Mouse (Mus musculus): ENCODE data around the gene Vps26a. TPM values are rescaled to one million over a fixed set of nuclear protein-coding genes. Genes with fewer than 3 reads are reported as not detected.
A peak's percentile ranks its signal among the peaks of the same experiment; 100 is the strongest.

The Vps26a gene
- 71.8 and 78.0 TPM in 2 replicates for polyA plus RNA-seq (2016; fragmentation: Nextera tagmentation; extraction: Ambion mirVana)

- Histone ChIP-seq H3K27ac (peak within 1 kb of the TSS; percentile 88), H3K9me3 (replicated peaks) (no peaks in the 10 kb centered on the region), H3K4me1 (peaks cover 11% of the 10 kb centered on the region), H3K4me3 (peak within 1 kb of the TSS; percentile 97), H3K36me3 (no peaks in the 10 kb centered on the region), H3K27me3 (ENCODE audit: low read depth, poor library complexity, severe bottlenecking) (no peaks in the 10 kb centered on the region)
- DNase-seq (ENCODE audit: low spot score), result peak; percentile 99
- WGBS, result 1% methylated on average over 59 of the region's 59 CpGs
Observed at GRCm38 (mm10) chr10:62486618-62487415, at the start of gene Vps26a. Gene Vps26a, minus strand, starts transcription at chr10:62486805.

DNA sequence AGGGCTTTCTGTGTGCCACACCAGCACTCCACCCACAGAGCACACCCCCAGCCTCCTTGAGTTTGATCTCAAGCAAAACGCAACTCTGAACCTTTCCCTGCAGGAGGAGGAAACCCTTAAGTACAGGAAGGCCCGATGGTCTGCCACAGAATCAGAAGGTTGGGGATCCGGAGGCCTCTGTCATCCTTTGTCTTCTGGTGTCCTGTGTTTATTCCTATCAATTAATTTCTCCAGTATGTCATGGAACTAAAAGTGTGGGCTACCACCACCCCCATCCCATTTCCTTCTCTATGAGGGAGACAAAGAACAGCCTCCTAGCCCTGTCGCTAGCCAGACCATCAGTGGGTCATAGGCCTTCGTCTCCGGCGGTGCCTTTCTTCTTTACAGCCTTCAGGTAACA is 47.9 kb upstream of the Vps26a start:
- DNase-seq (ENCODE audit: low spot score), result no peak
- Histone ChIP-seq H3K36me3 (no peaks in the 10 kb centered on the region), H3K27me3 (ENCODE audit: low read depth, poor library complexity, severe bottlenecking) (no peaks in the 10 kb centered on the region), H3K27ac (no peak overlapping the region), H3K9me3 (replicated peaks) (no peaks in the 10 kb centered on the region), H3K4me3 (no peak overlapping the region), H3K4me1 (no peaks in the 10 kb centered on the region)
- WGBS, result 82% methylated on average over 7 of the region's 7 CpGs

DNA sequence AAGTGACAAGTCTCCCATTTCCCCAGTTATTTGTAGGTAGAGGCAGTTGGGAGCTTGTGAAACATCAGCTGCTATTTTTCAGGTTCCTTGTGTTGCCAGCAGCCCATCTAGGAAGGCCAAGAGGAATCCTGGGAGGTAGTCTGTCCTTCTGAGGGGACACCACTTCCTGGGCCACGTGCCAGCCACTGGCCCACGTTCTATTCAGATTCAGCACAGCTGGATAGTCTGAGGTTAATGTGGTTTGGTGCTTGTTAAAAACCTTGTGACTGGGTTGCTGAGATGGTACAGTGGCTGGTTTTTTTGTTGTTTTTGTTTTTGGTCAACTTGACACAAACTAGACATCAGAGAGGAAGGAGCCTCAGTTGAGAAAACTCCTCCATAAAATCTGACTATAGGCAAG is 46.2 kb upstream of the Vps26a start:
- Histone ChIP-seq H3K27ac (no peak overlapping the region), H3K27me3 (ENCODE audit: low read depth, poor library complexity, severe bottlenecking) (no peaks in the 10 kb centered on the region)
- WGBS, result 69% methylated on average over 2 of the region's 2 CpGs

DNA sequence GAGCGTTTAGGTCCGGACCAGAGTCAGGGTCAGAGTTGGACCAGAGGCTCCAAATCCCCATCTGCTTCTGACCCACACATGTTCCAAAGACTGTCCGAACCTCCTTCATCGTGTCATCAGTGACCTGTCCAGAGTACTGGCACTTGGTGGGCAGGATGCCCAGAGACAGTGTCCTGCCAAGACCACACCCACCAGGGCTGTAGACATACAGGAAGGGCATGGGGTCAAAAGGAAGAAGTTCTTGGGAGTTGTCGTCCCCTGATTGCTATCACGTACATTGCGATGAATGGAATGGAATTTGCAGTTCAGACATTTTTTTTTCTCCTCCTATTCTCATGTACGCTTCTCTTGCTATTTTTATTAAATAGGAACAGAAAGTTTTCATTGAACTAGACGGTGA is 43.6 kb upstream of the Vps26a start:
- H3K9me3 ChIP-seq (replicated peaks), result no peaks in the 10 kb centered on the region
- no peaks in the 10 kb centered on the region for H3K4me1 ChIP-seq
- no peaks in the 10 kb centered on the region for H3K27me3 ChIP-seq (ENCODE audit: low read depth, poor library complexity, severe bottlenecking)
- no peak for DNase-seq (ENCODE audit: low spot score)
- H3K27ac ChIP-seq, result no peak overlapping the region
- no peaks in the 10 kb centered on the region for H3K36me3 ChIP-seq
- H3K4me3 ChIP-seq, result no peak overlapping the region
- WGBS, result 88% methylated on average over 9 of the region's 9 CpGs

More for the DNA sequence above, 46.2 kb upstream of the Vps26a start:
- H3K36me3 ChIP-seq, result no peaks in the 10 kb centered on the region
- no peak for DNase-seq (ENCODE audit: low spot score)
- H3K4me1 ChIP-seq, result no peaks in the 10 kb centered on the region
- no peaks in the 10 kb centered on the region for H3K9me3 ChIP-seq (replicated peaks)
- H3K4me3 ChIP-seq, result no peak overlapping the region

GRCm38 (mm10) chr10:62527351-62527750 is 40.7 kb upstream of the Vps26a start, which contains the start of gene Srgn:
Gene Srgn, minus strand, starts transcription at chr10:62527451.
- no peak within 1 kb of the TSS for H3K4me3 ChIP-seq
- WGBS, result 92% methylated on average over 14 of the region's 14 CpGs
- H3K36me3 ChIP-seq, result no peaks in the 10 kb centered on the region
- DNase-seq (ENCODE audit: low spot score), result no peak
- no peaks in the 10 kb centered on the region for H3K27me3 ChIP-seq (ENCODE audit: low read depth, poor library complexity, severe bottlenecking)
- no peaks in the 10 kb centered on the region for H3K4me1 ChIP-seq
- no peak within 1 kb of the TSS for H3K27ac ChIP-seq
- no peaks in the 10 kb centered on the region for H3K9me3 ChIP-seq (replicated peaks)

GRCm38 (mm10) chr10:62522346-62522950 is 35.8 kb upstream of the Vps26a start:
- DNase-seq (ENCODE audit: low spot score), result no peak
- Histone ChIP-seq H3K9me3 (replicated peaks) (no peaks in the 10 kb centered on the region), H3K36me3 (no peaks in the 10 kb centered on the region), H3K27ac (no peak overlapping the region), H3K27me3 (ENCODE audit: low read depth, poor library complexity, severe bottlenecking) (no peaks in the 10 kb centered on the region), H3K4me1 (no peaks in the 10 kb centered on the region), H3K4me3 (no peak overlapping the region)
- 82% methylated on average over 7 of the region's 7 CpGs for WGBS

- WGBS, result 68% methylated on average over 4 of the region's 4 CpGs
- no peaks in the 10 kb centered on the region for H3K27me3 ChIP-seq (ENCODE audit: low read depth, poor library complexity, severe bottlenecking)
- no peaks in the 10 kb centered on the region for H3K36me3 ChIP-seq
- H3K9me3 ChIP-seq (replicated peaks), result no peaks in the 10 kb centered on the region
- no peak for DNase-seq (ENCODE audit: low spot score)
- H3K27ac ChIP-seq, result no peak overlapping the region
- no peak overlapping the region for H3K4me3 ChIP-seq
- no peaks in the 10 kb centered on the region for H3K4me1 ChIP-seq
Observed at GRCm38 (mm10) chr10:62521763-62522162, 35.2 kb upstream of the Vps26a start.

- H3K4me3 ChIP-seq, result no peak overlapping the region
- H3K27me3 ChIP-seq (ENCODE audit: low read depth, poor library complexity, severe bottlenecking), result no peaks in the 10 kb centered on the region
- H3K27ac ChIP-seq, result no peak overlapping the region
- 69% methylated on average over 2 of the region's 2 CpGs for WGBS
- no peaks in the 10 kb centered on the region for H3K9me3 ChIP-seq (replicated peaks)
- no peaks in the 10 kb centered on the region for H3K36me3 ChIP-seq
- DNase-seq (ENCODE audit: low spot score), result no peak
- H3K4me1 ChIP-seq, result no peaks in the 10 kb centered on the region
Observed at GRCm38 (mm10) chr10:62520911-62521310, 34.3 kb upstream of the Vps26a start.

- WGBS, result 87% methylated on average over 6 of the region's 6 CpGs
- DNase-seq (ENCODE audit: low spot score), result no peak
Observed at GRCm38 (mm10) chr10:62517511-62517910, 30.9 kb upstream of the Vps26a start.

GRCm38 (mm10) chr10:62512855-62513254 is 26.2 kb upstream of the Vps26a start:
- H3K27me3 ChIP-seq (ENCODE audit: low read depth, poor library complexity, severe bottlenecking), result peaks cover 23% of the 10 kb centered on the region
- H3K4me1 ChIP-seq, result peaks cover 8% of the 10 kb centered on the region
- no peaks in the 10 kb centered on the region for H3K9me3 ChIP-seq (replicated peaks)
- H3K4me3 ChIP-seq, result no peak overlapping the region
- no peak overlapping the region for H3K27ac ChIP-seq
- 96% methylated on average over 4 of the region's 4 CpGs for WGBS
- DNase-seq (ENCODE audit: low spot score), result no peak
- no peaks in the 10 kb centered on the region for H3K36me3 ChIP-seq

More at GRCm38 (mm10) chr10:62517511-62517910, 30.9 kb upstream of the Vps26a start:
- H3K9me3 ChIP-seq (replicated peaks), result no peaks in the 10 kb centered on the region
- H3K36me3 ChIP-seq, result no peaks in the 10 kb centered on the region
- no peaks in the 10 kb centered on the region for H3K4me1 ChIP-seq
- H3K27me3 ChIP-seq (ENCODE audit: low read depth, poor library complexity, severe bottlenecking), result no peaks in the 10 kb centered on the region
- no peak overlapping the region for H3K4me3 ChIP-seq
- H3K27ac ChIP-seq, result no peak overlapping the region

DNA sequence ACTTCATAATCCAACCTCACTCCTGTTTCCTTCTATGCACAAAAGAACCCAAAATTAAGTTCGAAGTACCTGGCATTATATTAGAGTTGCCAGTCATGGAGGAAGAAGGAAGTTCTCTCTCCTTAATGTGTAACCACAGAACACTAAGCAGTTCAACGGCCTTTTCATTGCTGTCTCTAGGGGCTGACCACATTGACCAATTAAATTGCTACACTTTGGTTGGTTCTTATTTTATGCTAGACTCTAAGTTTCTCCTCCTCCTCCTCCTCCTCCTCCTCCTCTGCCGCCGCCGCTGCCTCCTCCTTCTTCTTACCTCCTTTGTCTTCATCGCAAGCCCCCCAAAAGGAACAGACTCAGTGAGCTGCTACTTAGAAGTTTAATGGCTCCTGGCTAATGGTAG is 24.9 kb upstream of the Vps26a start:
- Histone ChIP-seq H3K4me1 (peaks cover 9% of the 10 kb centered on the region), H3K36me3 (no peaks in the 10 kb centered on the region), H3K4me3 (no peak overlapping the region), H3K9me3 (replicated peaks) (no peaks in the 10 kb centered on the region), H3K27me3 (ENCODE audit: low read depth, poor library complexity, severe bottlenecking) (peaks cover 35% of the 10 kb centered on the region), H3K27ac (no peak overlapping the region)
- DNase-seq (ENCODE audit: low spot score), result no peak
- 84% methylated on average over 6 of the region's 6 CpGs for WGBS

GRCm38 (mm10) chr10:62509032-62509656 is 22.5 kb upstream of the Vps26a start:
- Histone ChIP-seq H3K36me3 (no peaks in the 10 kb centered on the region), H3K4me1 (peaks cover 9% of the 10 kb centered on the region), H3K27ac (no peak overlapping the region), H3K9me3 (replicated peaks) (no peaks in the 10 kb centered on the region), H3K27me3 (ENCODE audit: low read depth, poor library complexity, severe bottlenecking) (peaks cover 35% of the 10 kb centered on the region), H3K4me3 (no peak overlapping the region)
- WGBS, result 67% methylated on average over 11 of the region's 11 CpGs
- no peak for DNase-seq (ENCODE audit: low spot score)

- DNase-seq (ENCODE audit: low spot score), result peak; percentile 39
- Histone ChIP-seq H3K9me3 (replicated peaks) (no peaks in the 10 kb centered on the region), H3K27ac (no peak overlapping the region), H3K27me3 (ENCODE audit: low read depth, poor library complexity, severe bottlenecking) (peaks cover 35% of the 10 kb centered on the region), H3K36me3 (no peaks in the 10 kb centered on the region), H3K4me3 (peak overlapping the region; percentile 39), H3K4me1 (peaks cover 9% of the 10 kb centered on the region)
- WGBS, result 7% methylated on average over 11 of the region's 11 CpGs
Observed at GRCm38 (mm10) chr10:62508459-62508858, 21.9 kb upstream of the Vps26a start.

All from limb, embryonic 10.5 days (tissue).